Mouse (Mus musculus) limb, embryonic 10.5 days (tissue): ENCODE results near the gene Spsb1. TPM values are rescaled to one million over a fixed set of nuclear protein-coding genes. Genes with fewer than 3 reads are reported as not detected.

Experiments used
- DNase-seq: peaks from one replicate; pipeline ENCODE4 v3.0.0-alpha.2; 2017; ENCODE audit warnings: low spot score
- H3K27ac ChIP-seq: fragments of 300-500 bp; sonication (generic); 2 replicates; pipeline ENCODE4 v1.5.1; 2016; ENCODE audit warnings: mild to moderate bottlenecking
- H3K27me3 ChIP-seq: fragments of 300-500 bp; sonication (generic); 2 replicates; pipeline ENCODE4 v1.6.1; 2016; ENCODE audit warnings: low read depth, mild to moderate bottlenecking; ENCODE audit not compliant: poor library complexity, severe bottlenecking
- H3K36me3 ChIP-seq: fragments of 300-500 bp; sonication (generic); 2 replicates; pipeline ENCODE4 v1.6.1; 2016; ENCODE audit warnings: mild to moderate bottlenecking, moderate library complexity
- H3K4me1 ChIP-seq: fragments of 300-500 bp; sonication (generic); 2 replicates; pipeline ENCODE4 v1.6.1; 2016
- H3K4me3 ChIP-seq: fragments of 300-500 bp; sonication (generic); 2 replicates; pipeline ENCODE4 v1.5.1; 2016; ENCODE audit warnings: mild to moderate bottlenecking, moderate library complexity
- H3K9me3 ChIP-seq: fragments of 300-500 bp; sonication (generic); replicated peaks from 2 replicates; pipeline ENCODE4 v1.6.1; 2016; ENCODE audit warnings: mild to moderate bottlenecking
- WGBS: fragments of 180-500 bp; shearing (Covaris S2); methylation state at CpG from one replicate; pipeline ENCODE4 v1.1.7; 2016; 5-methylcytosine and 5-hydroxymethylcytosine counted together
- polyA plus RNA-seq: library from polyadenylated mRNA; unstranded; fragments of >200 nt; fragmentation: Nextera tagmentation; extraction: Ambion mirVana; gene quantifications from 2 replicates; pipeline ENCODE4 v1.2.1, GENCODE M21; 2016

The Spsb1 gene
- polyA plus RNA-seq, 1 experiment from 2014 or later, result 18.8 TPM

GRCm38 (mm10) chr4:149882139-149882916 lies 72.5 kb downstream of the Spsb1 start:
- whole genome bisulfite sequencing, result 84% methylated on average over 17 of the region's 17 CpGs
- Histone ChIP-seq H3K4me1 (peaks cover 57% of the 10 kb centered on the region), H3K27me3 (no peaks in the 10 kb centered on the region), H3K4me3 (no peak overlapping the region), H3K9me3 (no peaks in the 10 kb centered on the region), H3K36me3 (no peaks in the 10 kb centered on the region), H3K27ac (peak overlapping the region; percentile 66)
- no peak for DNase-seq

DNA sequence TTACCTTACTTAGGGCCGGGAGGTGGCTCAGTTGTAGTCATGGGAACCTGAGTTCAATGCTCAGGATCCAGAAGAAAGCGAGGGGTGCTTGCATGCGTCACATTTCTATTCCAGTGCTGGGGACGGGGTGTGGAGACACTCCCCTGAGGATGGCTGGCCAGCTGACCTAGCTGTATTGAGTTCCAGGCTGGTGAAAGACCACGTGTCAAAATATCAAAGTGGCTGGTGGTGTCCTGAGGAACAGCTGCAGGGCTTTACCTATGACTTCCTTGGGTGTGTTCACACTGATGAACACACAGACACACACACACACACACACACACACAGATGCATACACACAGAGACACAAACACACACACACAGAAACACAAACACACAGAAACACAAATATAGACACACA lies 73.9 kb downstream of the Spsb1 start:
- Histone ChIP-seq H3K4me1 (peaks cover 58% of the 10 kb centered on the region), H3K4me3 (no peak overlapping the region), H3K9me3 (no peaks in the 10 kb centered on the region), H3K27ac (peak overlapping the region; percentile 46; the same call in 1 of the 2 replicates), H3K36me3 (no peaks in the 10 kb centered on the region), H3K27me3 (no peaks in the 10 kb centered on the region)
- whole genome bisulfite sequencing, result 87% methylated on average over 5 of the region's 5 CpGs
- no peak for DNase-seq

DNA sequence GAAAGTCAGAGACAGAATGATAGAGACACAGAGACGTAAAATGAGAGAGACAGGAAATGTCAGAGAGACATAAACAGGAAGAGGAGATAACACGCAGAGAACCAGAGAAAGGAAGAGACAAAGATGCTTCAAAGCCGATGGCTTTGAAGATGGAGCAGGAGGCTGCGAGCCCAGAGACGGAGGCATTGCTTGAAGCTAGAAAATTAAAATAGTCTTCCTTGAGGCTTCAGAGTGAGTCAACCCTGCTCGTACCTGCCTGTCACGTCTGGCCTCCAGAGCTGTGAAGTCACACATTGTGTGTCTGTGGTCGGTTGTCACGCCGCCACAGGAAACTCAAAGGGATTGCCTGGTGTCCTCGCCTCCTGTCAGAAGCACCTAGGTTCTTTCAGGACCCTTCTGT lies 74.9 kb downstream of the Spsb1 start:
- DNase-seq, result no peak
- H3K36me3 ChIP-seq, result no peaks in the 10 kb centered on the region
- no peaks in the 10 kb centered on the region for H3K9me3 ChIP-seq
- H3K4me1 ChIP-seq, result peaks cover 67% of the 10 kb centered on the region
- no peaks in the 10 kb centered on the region for H3K27me3 ChIP-seq
- 83% methylated on average over 11 of the region's 11 CpGs for WGBS
- 0 out of 2 replicates have a peak overlapping the region, but pooled peaks have one; percentile 32 for H3K27ac ChIP-seq
- no peak overlapping the region for H3K4me3 ChIP-seq

DNA sequence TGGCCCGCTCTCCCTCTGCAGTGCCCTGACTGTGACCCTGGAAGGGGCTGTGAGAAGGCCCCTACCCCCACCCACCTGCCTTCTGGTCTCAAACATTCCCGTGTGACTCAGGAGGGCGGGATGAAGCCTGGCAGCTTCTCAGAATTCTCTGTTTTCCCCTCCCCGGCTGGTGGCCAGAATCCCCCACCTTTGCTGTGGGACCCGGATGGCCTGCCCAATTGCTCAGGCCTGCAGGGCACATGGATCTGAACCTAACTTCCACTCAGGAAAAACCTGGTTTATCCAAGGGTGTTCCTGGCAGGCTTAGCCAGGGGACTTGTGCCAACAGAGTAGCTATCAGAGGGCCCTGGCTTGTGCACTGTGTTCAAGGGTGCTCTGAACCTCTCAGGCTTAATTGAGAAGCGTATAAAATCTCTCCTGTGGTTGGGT lies 76.8 kb downstream of the Spsb1 start:
- peak overlapping the region; percentile 88 for H3K27ac ChIP-seq
- peak; percentile 58 for DNase-seq

DNA sequence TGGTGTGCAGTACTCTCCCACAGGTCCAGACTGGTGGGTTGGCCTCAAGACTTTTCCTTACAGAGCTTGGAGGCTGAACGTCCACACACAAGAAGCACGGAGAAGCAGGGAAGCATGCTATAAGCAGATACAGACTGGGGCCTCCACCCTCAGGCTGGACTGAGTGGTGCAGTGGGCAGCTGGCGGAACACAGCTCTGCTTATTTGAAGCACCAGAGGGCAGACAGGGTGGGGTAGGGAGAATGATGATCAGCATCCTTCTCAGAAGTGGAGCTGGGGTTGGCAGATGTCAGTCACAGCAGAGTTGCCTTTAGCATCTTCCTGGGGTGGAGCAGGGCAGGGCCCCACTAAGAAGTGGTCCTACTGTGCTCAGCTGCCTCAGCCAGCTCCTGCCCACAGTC lies 77.6 kb downstream of the Spsb1 start:
- peak overlapping the region; percentile 88 for H3K27ac ChIP-seq
- WGBS, result 59% methylated on average over 3 of the region's 3 CpGs
- no peak for DNase-seq
- H3K9me3 ChIP-seq, result no peaks in the 10 kb centered on the region
- H3K36me3 ChIP-seq, result no peaks in the 10 kb centered on the region
- H3K4me1 ChIP-seq, result peaks cover 69% of the 10 kb centered on the region
- H3K4me3 ChIP-seq, result no peak overlapping the region
- no peaks in the 10 kb centered on the region for H3K27me3 ChIP-seq

More for the DNA sequence above, 76.8 kb downstream of the Spsb1 start:
- no peak overlapping the region for H3K4me3 ChIP-seq
- H3K4me1 ChIP-seq, result peaks cover 72% of the 10 kb centered on the region
- no peaks in the 10 kb centered on the region for H3K27me3 ChIP-seq
- H3K9me3 ChIP-seq, result no peaks in the 10 kb centered on the region
- H3K36me3 ChIP-seq, result no peaks in the 10 kb centered on the region
- WGBS, result 38% methylated on average over 6 of the region's 6 CpGs

GRCm38 (mm10) chr4:149876761-149877160 lies 78.1 kb downstream of the Spsb1 start:
- Histone ChIP-seq H3K36me3 (no peaks in the 10 kb centered on the region), H3K27ac (peak overlapping the region; percentile 88), H3K27me3 (no peaks in the 10 kb centered on the region), H3K4me3 (no peak overlapping the region), H3K9me3 (no peaks in the 10 kb centered on the region), H3K4me1 (peaks cover 69% of the 10 kb centered on the region)
- 62% methylated on average over 6 of the region's 6 CpGs for WGBS
- no peak for DNase-seq

GRCm38 (mm10) chr4:149875986-149876501 lies 78.8 kb downstream of the Spsb1 start:
- 45% methylated on average over 8 of the region's 8 CpGs for WGBS
- no peaks in the 10 kb centered on the region for H3K36me3 ChIP-seq
- H3K27ac ChIP-seq, result peak overlapping the region; percentile 88
- DNase-seq, result peak; percentile 87
- H3K4me3 ChIP-seq, result 0 out of 2 replicates have a peak overlapping the region, but pooled peaks have one; percentile 16
- no peaks in the 10 kb centered on the region for H3K9me3 ChIP-seq
- H3K4me1 ChIP-seq, result peaks cover 76% of the 10 kb centered on the region
- H3K27me3 ChIP-seq, result no peaks in the 10 kb centered on the region

DNA sequence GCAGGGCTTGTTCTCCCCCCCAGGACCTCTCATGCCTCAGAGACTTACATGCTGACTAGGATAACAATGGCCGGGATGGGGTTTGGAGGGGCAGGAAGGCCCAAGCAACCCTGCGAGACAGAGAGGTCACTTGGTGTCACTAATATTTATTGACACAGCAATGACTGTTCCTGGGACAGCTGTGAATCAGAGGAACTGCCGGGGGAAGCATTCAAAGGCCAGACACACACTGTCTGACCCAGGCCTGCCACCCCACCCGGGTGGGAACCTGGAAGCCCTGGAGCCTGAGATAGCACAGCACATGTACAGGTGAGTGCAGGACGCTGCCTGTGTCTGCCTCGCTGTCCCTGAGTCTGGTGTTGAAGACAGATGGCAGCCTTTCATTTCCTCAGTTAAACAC lies 79.5 kb downstream of the Spsb1 start:
- Histone ChIP-seq H3K36me3 (no peaks in the 10 kb centered on the region), H3K27me3 (no peaks in the 10 kb centered on the region), H3K9me3 (no peaks in the 10 kb centered on the region), H3K4me3 (no peak overlapping the region), H3K27ac (peak overlapping the region; percentile 88), H3K4me1 (peaks cover 72% of the 10 kb centered on the region)
- no peak for DNase-seq
- WGBS, result 21% methylated on average over 6 of the region's 6 CpGs

DNA sequence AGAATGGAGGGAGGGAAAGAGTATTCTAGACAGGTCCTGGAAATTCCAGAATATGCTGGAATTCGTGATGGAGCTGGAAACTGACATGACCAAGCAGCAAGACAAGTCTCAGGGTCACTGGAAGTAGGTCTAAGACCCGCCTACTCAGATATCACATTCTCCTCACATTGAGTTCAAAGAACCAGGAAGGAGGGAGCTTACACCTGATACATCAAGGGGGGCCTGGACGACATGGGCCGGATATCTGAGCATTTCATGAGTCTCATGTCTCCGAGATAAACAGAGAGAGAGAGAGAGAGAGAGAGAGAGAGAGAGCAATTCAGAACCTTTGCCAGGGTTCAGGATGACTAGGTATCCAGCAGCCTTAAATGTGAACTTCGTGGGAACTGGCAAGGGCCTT lies 82.6 kb downstream of the Spsb1 start:
- Histone ChIP-seq H3K36me3 (no peaks in the 10 kb centered on the region), H3K4me1 (peaks cover 69% of the 10 kb centered on the region), H3K4me3 (no peak overlapping the region), H3K9me3 (no peaks in the 10 kb centered on the region), H3K27ac (peak overlapping the region; percentile 56), H3K27me3 (no peaks in the 10 kb centered on the region)
- WGBS, result 70% methylated on average over 6 of the region's 6 CpGs
- no peak for DNase-seq

GRCm38 (mm10) chr4:149871582-149871981 lies 83.3 kb downstream of the Spsb1 start:
- Histone ChIP-seq H3K27ac (peak overlapping the region; percentile 82; the same call in 1 of the 2 replicates), H3K9me3 (no peaks in the 10 kb centered on the region), H3K27me3 (no peaks in the 10 kb centered on the region), H3K36me3 (no peaks in the 10 kb centered on the region), H3K4me3 (no peak overlapping the region), H3K4me1 (peaks cover 64% of the 10 kb centered on the region)
- 62% methylated on average over 7 of the region's 7 CpGs for WGBS
- no peak for DNase-seq

DNA sequence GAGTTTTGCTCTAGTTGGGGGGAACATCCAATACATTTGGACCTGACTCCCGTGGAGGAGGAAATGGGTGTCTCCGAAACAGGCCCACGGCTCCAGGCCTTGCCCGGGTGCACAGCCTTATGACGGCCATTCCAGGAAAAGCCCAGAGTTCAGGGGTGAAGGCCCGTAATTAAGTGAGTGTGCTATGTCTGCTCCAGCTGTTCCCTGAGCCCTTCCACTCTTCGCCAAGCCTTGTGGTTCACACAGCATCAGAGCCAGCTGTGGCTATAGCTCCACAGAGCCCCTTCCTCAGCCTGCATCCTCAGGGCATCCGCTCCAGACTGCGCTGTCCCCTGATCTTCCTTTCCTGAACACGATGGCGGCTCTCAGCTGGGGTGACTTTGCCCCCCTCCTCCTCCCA lies 83.8 kb downstream of the Spsb1 start:
- Histone ChIP-seq H3K4me1 (peaks cover 58% of the 10 kb centered on the region), H3K36me3 (no peaks in the 10 kb centered on the region), H3K27ac (peak overlapping the region; percentile 82), H3K27me3 (no peaks in the 10 kb centered on the region), H3K4me3 (no peak overlapping the region), H3K9me3 (no peaks in the 10 kb centered on the region)
- DNase-seq, result peak; percentile 62
- WGBS, result 47% methylated on average over 11 of the region's 11 CpGs

DNA sequence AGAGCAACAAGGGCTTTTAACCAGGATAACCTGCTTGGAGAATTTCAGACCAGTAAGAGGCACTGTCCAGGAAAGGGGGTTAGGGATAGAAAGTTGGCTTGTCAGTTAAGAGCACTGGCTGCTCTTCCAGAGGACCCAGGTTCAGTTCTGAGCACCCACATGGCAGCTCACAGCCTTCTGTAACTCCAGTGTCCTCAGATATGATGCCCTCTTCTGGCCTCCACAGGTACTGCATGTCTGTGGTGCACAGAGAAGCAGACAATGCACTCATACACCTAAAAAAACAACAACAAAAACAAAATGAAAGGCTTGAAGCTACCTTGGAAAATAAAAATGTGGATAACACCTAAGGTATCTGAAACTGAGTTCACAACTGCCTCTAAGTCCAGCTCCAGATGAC lies 84.4 kb downstream of the Spsb1 start:
- Histone ChIP-seq H3K4me3 (no peak overlapping the region), H3K9me3 (no peaks in the 10 kb centered on the region), H3K4me1 (peaks cover 54% of the 10 kb centered on the region), H3K27me3 (no peaks in the 10 kb centered on the region), H3K27ac (peak overlapping the region; percentile 25; the same call in 1 of the 2 replicates), H3K36me3 (no peaks in the 10 kb centered on the region)
- DNase-seq, result no peak

DNA sequence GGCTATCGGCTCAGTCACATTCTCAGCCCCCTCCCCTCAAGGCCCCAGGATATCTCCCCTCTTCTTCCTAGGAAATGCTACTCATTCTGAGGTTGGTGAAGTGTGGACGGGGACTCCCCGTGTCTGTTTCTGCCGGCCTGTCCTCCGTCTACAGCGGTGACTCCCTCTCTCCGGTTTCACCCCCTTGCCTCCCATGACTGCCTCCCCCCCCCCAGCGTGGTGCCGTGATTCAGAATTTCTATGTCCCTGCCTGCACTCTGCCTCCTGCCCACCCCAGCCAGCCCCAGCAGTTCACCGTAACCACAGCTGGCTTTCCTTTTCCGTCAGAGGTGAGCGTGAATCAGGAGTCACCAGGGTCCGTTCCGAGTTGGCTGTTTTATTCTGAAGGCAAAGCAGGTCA lies 86.1 kb downstream of the Spsb1 start:
- Histone ChIP-seq H3K4me3 (no peak overlapping the region), H3K36me3 (no peaks in the 10 kb centered on the region), H3K27ac (peak overlapping the region; percentile 67), H3K27me3 (no peaks in the 10 kb centered on the region), H3K9me3 (no peaks in the 10 kb centered on the region), H3K4me1 (peaks cover 49% of the 10 kb centered on the region)
- no peak for DNase-seq
- WGBS, result 75% methylated on average over 14 of the region's 14 CpGs
